Mouse (Mus musculus) midbrain, embryonic 14.5 days (tissue): Measurements from ENCODE around the gene Fancd2. TPM values are rescaled to one million over a fixed set of nuclear protein-coding genes. Genes with fewer than 3 reads are reported as not detected.

ENCODE experiments used
- ATAC-seq: fragments of 200-750 bp; cut with Nextera tagmentation; 2 replicates; pipeline ENCODE4 v1.8.0; 2017; ENCODE audit warnings: moderate number of reproducible peaks, moderate library complexity; ENCODE audit not compliant: low FRiP score, low TSS enrichment
- DNase-seq: peaks from one replicate; pipeline ENCODE4 v3.0.0-alpha.2; 2015
- H3K27ac ChIP-seq: fragments of 300-500 bp; sonication (generic); replicated peaks from 2 replicates; pipeline ENCODE4 v1.5.1; 2014; ENCODE audit warnings: mild to moderate bottlenecking, low read depth, low read length, moderate library complexity
- H3K27me3 ChIP-seq: fragments of 300-500 bp; sonication (generic); 2 replicates; pipeline ENCODE4 v1.6.1; 2014; ENCODE audit warnings: low read length, control low read depth, mixed read lengths; ENCODE audit not compliant: control insufficient read depth, insufficient read depth
- H3K36me3 ChIP-seq: fragments of 300-500 bp; sonication (generic); 2 replicates; pipeline ENCODE4 v1.6.1; 2014; ENCODE audit warnings: low read length, control low read depth; ENCODE audit not compliant: control insufficient read depth, insufficient read depth
- H3K4me1 ChIP-seq: fragments of 300-500 bp; sonication (generic); 2 replicates; pipeline ENCODE4 v1.6.1; 2014; ENCODE audit warnings: mild to moderate bottlenecking, antibody characterized with exemption, low read length, control low read depth; ENCODE audit not compliant: control insufficient read depth, insufficient read depth
- H3K4me2 ChIP-seq: fragments of 300-500 bp; sonication (generic); 2 replicates; pipeline ENCODE4 v1.6.1; 2014; ENCODE audit warnings: mild to moderate bottlenecking, low read length, moderate library complexity
- H3K4me3 ChIP-seq: fragments of 300-500 bp; sonication (generic); replicated peaks from 2 replicates; pipeline ENCODE4 v1.5.1; 2014; ENCODE audit warnings: low read depth, low read length
- H3K9ac ChIP-seq: fragments of 300-500 bp; sonication (generic); replicated peaks from 2 replicates; pipeline ENCODE4 v1.6.1; 2014; ENCODE audit warnings: mild to moderate bottlenecking, low read length, moderate library complexity
- H3K9me3 ChIP-seq: fragments of 300-500 bp; sonication (generic); 2 replicates; pipeline ENCODE4 v1.6.1; 2016; ENCODE audit warnings: low read length, control low read depth, mixed read lengths; ENCODE audit not compliant: control insufficient read depth
- WGBS: fragments of 180-500 bp; shearing (Covaris S2); extraction: QIAGEN DNeasy Blood & Tissue Kit; methylation state at CpG from one replicate; pipeline ENCODE4 v1.1.7; 2014; 5-methylcytosine and 5-hydroxymethylcytosine counted together
- polyA plus RNA-seq: library from polyadenylated mRNA; unstranded; fragments of >200 nt; fragmentation: Nextera tagmentation; extraction: Ambion mirVana; gene quantifications from 2 replicates; pipeline ENCODE4 v1.2.1, GENCODE M21; 2014

The Fancd2 gene
- polyA plus RNA-seq, 1 experiment from 2014 or later = 3.7 TPM

DNA sequence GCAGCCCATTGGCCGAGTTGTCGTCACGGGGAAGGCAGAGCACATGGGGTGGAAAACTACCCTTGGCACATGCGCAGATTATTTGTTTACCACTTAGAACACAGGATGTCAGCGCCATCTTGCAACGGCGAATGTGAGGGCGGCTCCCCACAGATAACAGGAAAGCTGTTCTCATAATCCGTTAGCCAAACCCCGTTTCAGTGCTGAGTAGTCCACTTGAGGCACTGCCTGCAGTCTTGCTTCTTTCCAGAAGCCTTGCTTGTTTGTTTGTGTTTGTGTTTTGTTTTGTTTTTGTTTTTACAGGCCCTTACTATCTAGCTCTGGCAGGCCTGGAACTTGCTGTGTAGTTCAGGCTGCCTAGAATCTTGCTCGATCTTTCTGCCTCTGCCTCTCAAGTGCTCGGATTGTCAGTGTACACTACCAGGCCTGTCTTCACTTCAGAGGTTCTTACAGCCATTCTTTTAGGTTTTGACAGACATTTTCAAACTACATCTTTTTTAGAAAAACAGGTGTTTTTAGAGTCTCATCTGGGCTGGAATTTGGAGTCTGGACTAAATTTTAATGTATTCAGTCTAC is 12.5 kb downstream of the Fancd2 start:
- DNase-seq (no peak), ATAC-seq (no peak)
- H3K27ac ChIP-seq = no peak overlapping the region
- H3K4me2 ChIP-seq = no peak overlapping the region
- 93% methylated on average over 8 of the region's 12 CpGs for WGBS
- no peaks in the 10 kb centered on the region for H3K27me3 ChIP-seq
- H3K9ac ChIP-seq = no peak overlapping the region
- H3K9me3 ChIP-seq = no peaks in the 10 kb centered on the region
- H3K36me3 ChIP-seq = no peaks in the 10 kb centered on the region
- H3K4me3 ChIP-seq = no peak overlapping the region
- no peaks in the 10 kb centered on the region for H3K4me1 ChIP-seq

DNA sequence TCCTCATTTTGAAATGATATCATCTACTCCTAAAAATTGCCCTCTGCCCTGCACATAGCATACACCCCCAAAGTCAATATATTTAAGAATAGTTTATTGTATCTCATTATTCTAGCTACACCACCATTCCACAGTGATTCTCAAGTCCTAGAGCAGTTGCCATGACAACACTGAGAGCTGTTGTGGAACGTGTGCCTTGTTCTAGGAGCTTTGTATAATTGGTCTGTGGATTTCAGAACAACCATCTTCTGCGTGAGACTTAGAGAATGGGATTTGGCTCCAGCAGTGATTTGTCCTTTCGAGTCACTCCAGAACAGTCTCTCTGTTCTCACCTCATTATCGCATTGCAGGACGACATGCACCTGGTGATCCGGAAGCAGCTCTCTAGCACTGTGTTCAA is 28.3 kb downstream of the Fancd2 start:
- Histone ChIP-seq H3K27ac (no peak overlapping the region), H3K36me3 (no peaks in the 10 kb centered on the region), H3K9ac (no peak overlapping the region), H3K9me3 (no peaks in the 10 kb centered on the region), H3K27me3 (no peaks in the 10 kb centered on the region), H3K4me2 (no peak overlapping the region), H3K4me3 (no peak overlapping the region), H3K4me1 (no peaks in the 10 kb centered on the region)
- DNase-seq = peak; percentile 31
- no peak for ATAC-seq
- WGBS = 61% methylated on average over 6 of the region's 6 CpGs

GRCm38 (mm10) chr6:113564557-113564956 is 33.1 kb downstream of the Fancd2 start:
- H3K9me3 ChIP-seq = no peaks in the 10 kb centered on the region
- H3K36me3 ChIP-seq = no peaks in the 10 kb centered on the region
- no peak overlapping the region for H3K4me2 ChIP-seq
- no peak overlapping the region for H3K4me3 ChIP-seq
- no peak for DNase-seq
- H3K27me3 ChIP-seq = no peaks in the 10 kb centered on the region
- no peak overlapping the region for H3K9ac ChIP-seq
- H3K27ac ChIP-seq = no peak overlapping the region
- no peaks in the 10 kb centered on the region for H3K4me1 ChIP-seq
- no peak for ATAC-seq
- 100% methylated on average over 1 of the region's 1 CpGs for WGBS

DNA sequence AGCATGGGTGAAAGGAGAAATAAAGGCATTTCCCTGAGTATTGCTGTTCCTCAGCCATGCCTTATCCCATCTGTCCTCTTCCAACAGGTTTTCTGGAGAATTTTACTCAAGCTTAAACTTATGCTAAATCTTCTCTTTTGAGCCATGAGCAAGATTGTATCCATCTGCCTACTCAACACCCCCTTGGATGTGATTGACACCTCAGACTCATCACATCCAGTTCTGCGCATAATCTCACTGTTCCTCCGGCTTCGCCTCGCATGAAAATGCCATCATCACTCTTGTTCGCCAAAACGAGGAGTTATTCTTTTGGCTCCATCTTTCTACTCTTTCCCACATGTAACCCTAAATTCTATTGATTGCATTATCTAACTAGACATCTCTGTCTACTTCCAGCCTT is 44.6 kb downstream of the Fancd2 start:
- no peak for ATAC-seq
- H3K27ac ChIP-seq = no peak overlapping the region
- no peaks in the 10 kb centered on the region for H3K36me3 ChIP-seq
- H3K9me3 ChIP-seq = no peaks in the 10 kb centered on the region
- no peak overlapping the region for H3K4me3 ChIP-seq
- no peak for DNase-seq
- no peak overlapping the region for H3K9ac ChIP-seq
- no peaks in the 10 kb centered on the region for H3K4me1 ChIP-seq
- 97% methylated on average over 6 of the region's 6 CpGs for WGBS
- H3K4me2 ChIP-seq = no peak overlapping the region
- H3K27me3 ChIP-seq = no peaks in the 10 kb centered on the region

- WGBS = 97% methylated on average over 3 of the region's 3 CpGs
- Histone ChIP-seq H3K9me3 (no peaks in the 10 kb centered on the region), H3K4me2 (no peak overlapping the region), H3K27ac (no peak overlapping the region), H3K36me3 (no peaks in the 10 kb centered on the region), H3K27me3 (no peaks in the 10 kb centered on the region), H3K4me1 (no peaks in the 10 kb centered on the region), H3K9ac (no peak overlapping the region), H3K4me3 (no peak overlapping the region)
- ATAC-seq (no peak), DNase-seq (no peak)
Measured at GRCm38 (mm10) chr6:113579306-113579705, 47.8 kb downstream of the Fancd2 start.

DNA sequence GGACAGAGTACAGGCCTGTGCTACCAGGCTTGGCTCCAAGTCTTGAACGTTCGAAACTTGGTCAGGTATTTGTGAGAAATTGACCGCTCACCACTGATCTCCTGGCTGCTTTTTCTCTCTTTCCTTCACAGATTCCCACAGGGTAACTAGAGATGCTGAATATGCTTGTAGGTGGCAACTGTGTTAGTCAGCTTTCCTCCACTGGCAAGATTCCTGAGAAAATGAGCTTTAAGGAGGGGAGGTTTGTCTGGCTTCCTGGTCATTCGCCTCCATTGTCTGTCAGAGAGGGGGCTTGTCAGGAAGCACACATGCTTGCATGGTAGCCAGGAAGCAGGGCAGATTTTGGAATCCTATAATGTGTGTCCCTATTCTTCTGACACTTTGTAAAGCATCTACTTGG is 51.5 kb downstream of the Fancd2 start:
- Histone ChIP-seq H3K4me2 (no peak overlapping the region), H3K4me3 (no peak overlapping the region), H3K4me1 (no peaks in the 10 kb centered on the region), H3K9ac (no peak overlapping the region), H3K27ac (no peak overlapping the region), H3K9me3 (no peaks in the 10 kb centered on the region), H3K36me3 (no peaks in the 10 kb centered on the region), H3K27me3 (no peaks in the 10 kb centered on the region)
- ATAC-seq = no peak
- DNase-seq = no peak
- 93% methylated on average over 4 of the region's 4 CpGs for WGBS

- ATAC-seq (no peak), DNase-seq (no peak)
- H3K27ac ChIP-seq = no peak overlapping the region
- WGBS = 93% methylated on average over 5 of the region's 5 CpGs
- H3K36me3 ChIP-seq = no peaks in the 10 kb centered on the region
- H3K4me1 ChIP-seq = no peaks in the 10 kb centered on the region
- H3K9ac ChIP-seq = no peak overlapping the region
- no peaks in the 10 kb centered on the region for H3K27me3 ChIP-seq
- no peaks in the 10 kb centered on the region for H3K9me3 ChIP-seq
- no peak overlapping the region for H3K4me2 ChIP-seq
- no peak overlapping the region for H3K4me3 ChIP-seq
Measured at GRCm38 (mm10) chr6:113585065-113585464, 53.6 kb downstream of the Fancd2 start.

DNA sequence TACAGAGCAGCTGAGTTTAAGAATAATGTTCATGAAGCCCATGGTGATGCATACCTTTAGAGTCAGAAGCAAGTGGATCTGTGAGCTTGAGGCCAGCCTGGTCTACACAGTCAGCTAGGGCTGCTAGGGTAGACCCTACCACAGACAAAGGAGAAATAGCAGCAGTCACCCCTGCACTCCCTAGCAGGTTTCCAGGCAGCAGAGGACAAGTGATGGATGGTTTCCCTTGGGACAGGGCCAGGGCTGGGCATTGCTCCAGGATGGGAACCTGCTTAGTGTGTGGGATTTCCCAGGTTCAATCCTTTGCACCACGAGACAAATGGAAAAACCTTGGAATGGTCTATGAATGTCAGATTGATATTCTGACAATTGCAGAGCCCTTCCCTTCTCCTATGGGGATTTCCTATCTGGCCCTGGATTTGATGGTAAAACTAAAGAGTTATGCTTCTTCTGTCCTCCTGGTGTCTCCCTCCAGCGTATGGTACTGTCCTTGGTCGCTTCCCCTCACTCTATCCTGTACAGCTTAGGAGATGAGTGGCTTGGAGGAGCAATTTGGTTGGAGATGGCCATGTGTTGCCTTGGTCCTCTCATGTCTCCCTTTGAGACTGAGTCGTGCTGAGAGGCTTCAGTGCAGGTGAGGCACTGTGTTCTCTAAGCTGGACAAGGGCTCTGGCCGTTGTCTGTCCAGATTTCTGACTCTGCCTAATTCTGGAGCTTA is 55.1 kb downstream of the Fancd2 start:
- no peaks in the 10 kb centered on the region for H3K4me1 ChIP-seq
- peak; percentile 22 for DNase-seq
- H3K4me3 ChIP-seq = no peak overlapping the region
- H3K36me3 ChIP-seq = no peaks in the 10 kb centered on the region
- H3K27ac ChIP-seq = no peak overlapping the region
- 82% methylated on average over 5 of the region's 5 CpGs for WGBS
- H3K4me2 ChIP-seq = no peak overlapping the region
- H3K9me3 ChIP-seq = no peaks in the 10 kb centered on the region
- no peaks in the 10 kb centered on the region for H3K27me3 ChIP-seq
- ATAC-seq = no peak
- no peak overlapping the region for H3K9ac ChIP-seq

- no peak for DNase-seq
- Histone ChIP-seq H3K4me2 (no peak overlapping the region), H3K9ac (no peak overlapping the region), H3K4me1 (no peaks in the 10 kb centered on the region), H3K4me3 (no peak overlapping the region), H3K36me3 (no peaks in the 10 kb centered on the region), H3K27ac (no peak overlapping the region), H3K9me3 (no peaks in the 10 kb centered on the region), H3K27me3 (no peaks in the 10 kb centered on the region)
- no peak for ATAC-seq
- WGBS = 99% methylated on average over 2 of the region's 2 CpGs
Measured at GRCm38 (mm10) chr6:113592637-113593036, 61.2 kb downstream of the Fancd2 start.
